Comparison of ENCODE assay signal across 13 mouse cellular contexts in the genomic region with DNA sequence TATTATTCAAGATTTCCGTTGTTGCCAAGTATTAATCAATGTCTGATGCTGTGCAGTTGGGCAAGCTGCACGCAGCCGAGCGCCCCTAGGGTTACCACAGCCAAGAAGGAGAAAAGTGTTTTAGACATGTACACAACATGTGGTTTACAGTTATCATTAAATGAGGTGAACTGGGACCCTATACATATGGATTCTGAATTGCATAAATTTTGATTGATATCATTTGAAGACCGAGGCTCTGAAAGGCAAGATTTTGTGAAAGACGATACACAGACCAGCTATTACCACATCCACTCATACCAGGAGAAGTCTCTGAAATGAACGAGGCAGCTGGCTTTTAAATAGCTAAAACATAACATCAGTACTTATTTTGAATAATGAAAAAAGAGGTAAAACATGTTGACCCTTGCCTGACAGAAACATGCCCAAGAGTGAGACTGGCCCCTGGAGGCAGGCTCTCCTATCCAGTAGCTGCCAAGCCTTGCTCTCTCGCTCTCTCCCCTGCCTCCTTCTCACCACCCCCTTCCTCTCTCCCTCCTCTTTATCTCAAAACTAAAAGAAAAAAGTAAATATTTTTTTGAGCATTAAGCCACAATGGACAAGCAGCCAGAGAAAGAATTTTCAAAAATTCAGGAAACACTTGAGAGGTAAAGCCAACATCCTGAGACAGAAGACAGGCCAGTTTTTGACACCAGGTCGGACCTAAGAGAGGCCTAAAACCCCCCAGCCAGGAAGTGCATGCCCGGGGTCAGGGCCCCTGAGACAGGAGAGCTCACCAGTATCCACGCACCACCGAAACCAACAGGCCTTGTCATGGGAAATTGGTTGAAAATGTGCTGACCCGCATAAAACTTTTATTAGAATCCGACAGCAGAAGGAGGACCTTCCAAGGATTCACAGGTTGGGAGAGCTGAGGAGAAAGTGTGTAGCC.
DNase-seq lines count a peak whose midpoint lies in the region; ATAC-seq and TF ChIP-seq lines count a peak whose summit lies in the region.
"Had no signal": no experiment of that assay in that cellular context is flagged by ENCODE, and none has a peak within 500 bp of the region (broad histone marks: within the 10 kb centered on the region; RNA-seq: fewer than 3 reads in every experiment).

No protein-coding gene starts in this region.

- no peak overlapping the region for H3K4me3 ChIP-seq in heart, embryonic 11.5 days (ENCODE audit: low read depth, low read length)
- H3K4me3 ChIP-seq in lung, postnatal 0 days (ENCODE audit: low read depth, low read length): no peak overlapping the region
- no peak overlapping the region for H3K4me3 ChIP-seq in hindbrain, embryonic 13.5 days
- H3K4me3 ChIP-seq in neural tube, embryonic 15.5 days (replicated peaks): no peak overlapping the region
- H3K4me3 ChIP-seq: forebrain, embryonic 13.5 days had no signal

- H3K4me2 ChIP-seq in heart, embryonic 11.5 days: no peak overlapping the region
- no peak overlapping the region for H3K4me2 ChIP-seq in lung, postnatal 0 days (replicated peaks; ENCODE audit: low read depth, low read length)
- H3K4me2 ChIP-seq in hindbrain, embryonic 13.5 days: no peak overlapping the region
- H3K4me2 ChIP-seq in neural tube, embryonic 15.5 days: no peak overlapping the region
- H3K4me2 ChIP-seq: forebrain, embryonic 13.5 days had no signal

- H3K9ac ChIP-seq in heart, embryonic 11.5 days (ENCODE audit: low read depth, low read length): no peak overlapping the region
- H3K9ac ChIP-seq in lung, postnatal 0 days (replicated peaks; ENCODE audit: low read depth): no peak overlapping the region
- H3K9ac ChIP-seq in hindbrain, embryonic 13.5 days: no peak overlapping the region
- no peak overlapping the region for H3K9ac ChIP-seq in neural tube, embryonic 15.5 days (replicated peaks)
- H3K9ac ChIP-seq: forebrain, embryonic 13.5 days had no signal

- WGBS in heart, embryonic 11.5 days (ENCODE audit: insufficient replicate concordance): 55% methylated on average over 14 of the region's 14 CpGs
- 39% methylated on average over 14 of the region's 14 CpGs for WGBS in lung, postnatal 0 days
- WGBS in hindbrain, embryonic 13.5 days: 62% methylated on average over 14 of the region's 14 CpGs
- WGBS in neural tube, embryonic 15.5 days: 56% methylated on average over 14 of the region's 14 CpGs

- TF ChIP-seq CTCF in lung, postnatal 0 days (IDR thresholded peaks at IDR 0.05): peak; percentile 4; the same call in 1 of the 2 replicates

- no peaks in the 10 kb centered on the region for H3K27me3 ChIP-seq in heart, embryonic 11.5 days (ENCODE audit: control insufficient read depth, insufficient read depth, low read length)
- no peaks in the 10 kb centered on the region for H3K27me3 ChIP-seq in lung, postnatal 0 days (replicated peaks; ENCODE audit: insufficient read depth, low read length)
- H3K27me3 ChIP-seq in hindbrain, embryonic 13.5 days: no peaks in the 10 kb centered on the region
- no peaks in the 10 kb centered on the region for H3K27me3 ChIP-seq in neural tube, embryonic 15.5 days (replicated peaks)

- DNase-seq in heart, postnatal 14 days: no peak
- peak; percentile 79 for DNase-seq in lung, postnatal 0 days (ENCODE audit: low spot score)
- DNase-seq in lung, postnatal 36 days: no peak
- DNase-seq in urinary bladder, postnatal 14 days (ENCODE audit: low spot score): no peak
- no peak for DNase-seq in cerebellum, postnatal 4 days (ENCODE audit: low spot score in 2 of 2)
- DNase-seq: B cell, adult 2 months; gastrocnemius, postnatal 25 days; kidney, adult 8-10 months; layer of hippocampus, adult 9-11 months had no signal

- TF ChIP-seq EP300 in lung, postnatal 0 days (IDR thresholded peaks at IDR 0.05): no peak

- no peaks in the 10 kb centered on the region for H3K36me3 ChIP-seq in heart, embryonic 11.5 days (ENCODE audit: control insufficient read depth, insufficient read depth, low read length)
- H3K36me3 ChIP-seq in lung, postnatal 0 days (ENCODE audit: insufficient read depth, low read length): no peaks in the 10 kb centered on the region
- no peaks in the 10 kb centered on the region for H3K36me3 ChIP-seq in hindbrain, embryonic 13.5 days
- no peaks in the 10 kb centered on the region for H3K36me3 ChIP-seq in neural tube, embryonic 15.5 days

- 0 out of 2 replicates have a peak overlapping the region, but pooled peaks have one; percentile 35 for H3K27ac ChIP-seq in heart, embryonic 11.5 days (ENCODE audit: low read depth, low read length)
- H3K27ac ChIP-seq in lung, postnatal 0 days (ENCODE audit: low read length): no peak overlapping the region
- H3K27ac ChIP-seq in hindbrain, embryonic 13.5 days: peak overlapping the region; percentile 18; the same call in 1 of the 2 replicates
- H3K27ac ChIP-seq in neural tube, embryonic 15.5 days (replicated peaks): peak overlapping the region; percentile 90
- H3K27ac ChIP-seq: forebrain, embryonic 13.5 days had no signal

- intact Hi-C loops in heart, postnatal 14 days (cut with DNase I): no loop called here

- H3K4me1 ChIP-seq in heart, embryonic 11.5 days (ENCODE audit: control insufficient read depth, insufficient read depth, low read length): peaks cover 6% of the 10 kb centered on the region
- no peaks in the 10 kb centered on the region for H3K4me1 ChIP-seq in lung, postnatal 0 days (ENCODE audit: insufficient read depth, low read depth, low read length)
- H3K4me1 ChIP-seq in hindbrain, embryonic 13.5 days (replicated peaks): peaks cover 49% of the 10 kb centered on the region
- H3K4me1 ChIP-seq in neural tube, embryonic 15.5 days: peaks cover 41% of the 10 kb centered on the region

- ATAC-seq in heart, embryonic 11.5 days (replicated peaks; ENCODE audit: insufficient number of reproducible peaks, low FRiP score, low TSS enrichment): peak; percentile 63; the same call in 1 of the 2 replicates
- peak; percentile 74 for ATAC-seq in lung, postnatal 0 days
- no peak for ATAC-seq in hindbrain, embryonic 13.5 days (ENCODE audit: low FRiP score)
- ATAC-seq in neural tube, embryonic 15.5 days (ENCODE audit: low FRiP score): no peak
- ATAC-seq: forebrain, embryonic 13.5 days had no signal

- no peaks in the 10 kb centered on the region for H3K9me3 ChIP-seq in heart, embryonic 11.5 days (replicated peaks; ENCODE audit: control insufficient read depth, low read length)
- H3K9me3 ChIP-seq in lung, postnatal 0 days (ENCODE audit: low read length): no peaks in the 10 kb centered on the region
- H3K9me3 ChIP-seq in hindbrain, embryonic 13.5 days: no peaks in the 10 kb centered on the region
- no peaks in the 10 kb centered on the region for H3K9me3 ChIP-seq in neural tube, embryonic 15.5 days (replicated peaks)
- H3K9me3 ChIP-seq: forebrain, embryonic 13.5 days had no signal

Comparison
In these comparisons a context has a peak if more than half of its experiments do, and no peak if none do; other contexts are left out.
1. ATAC-seq: peak in heart, embryonic 11.5 days (single experiment) and lung, postnatal 0 days (single experiment); none in hindbrain, embryonic 13.5 days (single experiment) and neural tube, embryonic 15.5 days (single experiment).